Mouse (Mus musculus) myocyte (in vitro differentiated cells): ENCODE measurements around the gene Wbp2nl.

Experiments
- CEBPB ChIP-seq: IDR thresholded peaks from 2 replicates; pipeline ENCODE4 v1.6.1; 2011; ENCODE audit warnings: mild to moderate bottlenecking, moderate library complexity; ENCODE audit not compliant: poor library complexity, insufficient read depth, severe bottlenecking
- E2F4 ChIP-seq: IDR thresholded peaks from one replicate; pipeline ENCODE4 v1.6.1; 2011; ENCODE audit warnings: mild to moderate bottlenecking, control low read depth, moderate library complexity; ENCODE audit not compliant: insufficient read depth
- MAX ChIP-seq: IDR thresholded peaks from one replicate; pipeline ENCODE4 v1.6.1; 2011; ENCODE audit warnings: low read depth, mild to moderate bottlenecking, control low read depth
- MYOD1 ChIP-seq, 3 experiments: IDR thresholded peaks; one replicate each; pipeline ENCODE4 v1.6.1; 2011; ENCODE audit warnings: control low read depth in 2 of 3, low read depth in 2 of 3, mild to moderate bottlenecking in 2 of 3, moderate library complexity in 1 of 3; ENCODE audit not compliant: insufficient read length in 2 of 3, control insufficient read depth in 1 of 3
- MYOG ChIP-seq, 3 experiments: IDR thresholded peaks; one replicate each; pipeline ENCODE4 v1.6.1; 2011; ENCODE audit warnings: control low read depth in 2 of 3, low read depth in 2 of 3, mild to moderate bottlenecking in 2 of 3; ENCODE audit not compliant: insufficient read length in 2 of 3, control insufficient read depth in 1 of 3, insufficient read depth in 1 of 3
- POLR2A ChIP-seq: IDR thresholded peaks from one replicate; pipeline ENCODE4 v1.6.1; 2011; ENCODE audit warnings: low read depth, mild to moderate bottlenecking, control low read depth, moderate library complexity; ENCODE audit not compliant: insufficient read length
- POLR2AphosphoS2 ChIP-seq: IDR thresholded peaks from one replicate; pipeline ENCODE4 v1.6.1; 2011; ENCODE audit warnings: low read depth, control low read depth; ENCODE audit not compliant: insufficient read length
- REST ChIP-seq: IDR thresholded peaks from one replicate; pipeline ENCODE4 v1.6.1; 2011; ENCODE audit warnings: mild to moderate bottlenecking, control low read depth, moderate library complexity; ENCODE audit not compliant: insufficient read depth, insufficient read length
- SRF ChIP-seq: IDR thresholded peaks from one replicate; pipeline ENCODE4 v1.6.1; 2011; ENCODE audit warnings: low read depth; ENCODE audit not compliant: control insufficient read depth, insufficient read length
- TCF12 ChIP-seq: IDR thresholded peaks from one replicate; pipeline ENCODE4 v1.6.1; 2011; ENCODE audit warnings: mild to moderate bottlenecking, control low read depth; ENCODE audit not compliant: poor library complexity, insufficient read depth, severe bottlenecking
- USF1 ChIP-seq: IDR thresholded peaks from one replicate; pipeline ENCODE4 v1.6.1; 2011; ENCODE audit warnings: low read depth, mild to moderate bottlenecking, control low read depth, moderate library complexity

- TF ChIP-seq POLR2A (no peak), MAX (no peak), TCF12 (no peak), POLR2AphosphoS2 (no peak), MYOG (IDR thresholded peaks at IDR 0.05; ENCODE audit: control insufficient read depth in 1 of 3, insufficient read depth in 1 of 3, insufficient read length in 2 of 3, low read depth in 2 of 3) (no peak), E2F4 (no peak), SRF (no peak), REST (no peak), USF1 (no peak), CEBPB (no peak), MYOD1 (IDR thresholded peaks at IDR 0.05; ENCODE audit: control insufficient read depth in 1 of 3, insufficient read length in 2 of 3, low read depth in 2 of 3) (no peak)
Observed at GRCm38 (mm10) chr15:82255248-82255647, 43.5 kb upstream of the Wbp2nl start.
